Mouse (Mus musculus) v-Abl transformed pro-B cells (cell line): ENCODE results near the gene Herc2.

Experiments used
- in situ Hi-C, 2 experiments: fragments of 400-800 bp; cut with MboI; formaldehyde crosslinking; loops; one replicate each; pipeline ENCODE4 v1.15.1; 2025; ENCODE audit not compliant: unreplicated experiment in 2 of 2

Gene Herc2

DNA sequence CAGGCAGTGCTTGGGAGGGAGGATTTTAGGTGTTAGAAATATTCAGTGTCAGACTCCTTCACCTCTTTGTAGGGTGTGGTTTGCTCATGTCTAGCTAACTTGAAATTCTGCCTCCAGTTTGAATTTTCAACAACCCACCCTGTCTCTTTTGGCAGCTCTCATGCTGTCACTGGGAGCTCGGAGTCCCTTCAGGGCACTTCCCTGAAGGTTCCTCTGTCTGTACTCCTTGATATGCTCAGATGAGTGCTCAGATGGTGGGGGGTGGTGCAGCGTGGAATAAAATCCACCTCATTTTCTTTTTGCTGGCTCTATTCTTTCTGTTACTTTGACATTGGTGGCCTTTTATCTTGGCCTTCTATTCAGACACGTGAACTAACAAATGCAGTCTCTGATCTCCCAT is 127.4 kb downstream of the Herc2 start:
- in situ Hi-C loops: no loop called here

DNA sequence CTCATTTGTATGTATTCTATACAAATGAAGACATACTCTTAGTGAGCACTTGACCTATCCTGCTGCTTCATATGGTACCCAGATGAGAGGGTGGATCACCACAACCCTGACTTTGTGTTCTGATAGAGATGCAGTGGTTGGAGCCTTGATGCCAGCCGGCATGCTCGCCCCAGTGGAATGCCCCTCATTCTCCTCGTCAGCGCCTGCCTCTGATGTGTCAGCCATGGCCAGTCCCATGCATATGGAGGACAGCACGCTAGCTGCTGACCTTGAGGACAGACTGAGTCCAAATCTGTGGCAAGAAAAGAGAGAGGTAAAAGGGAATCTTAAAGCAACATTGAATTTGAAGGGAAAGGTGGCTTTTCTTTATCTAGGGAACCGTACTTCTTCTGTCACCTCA is 141.0 kb downstream of the Herc2 start:
- in situ Hi-C loops: no loop called here

DNA sequence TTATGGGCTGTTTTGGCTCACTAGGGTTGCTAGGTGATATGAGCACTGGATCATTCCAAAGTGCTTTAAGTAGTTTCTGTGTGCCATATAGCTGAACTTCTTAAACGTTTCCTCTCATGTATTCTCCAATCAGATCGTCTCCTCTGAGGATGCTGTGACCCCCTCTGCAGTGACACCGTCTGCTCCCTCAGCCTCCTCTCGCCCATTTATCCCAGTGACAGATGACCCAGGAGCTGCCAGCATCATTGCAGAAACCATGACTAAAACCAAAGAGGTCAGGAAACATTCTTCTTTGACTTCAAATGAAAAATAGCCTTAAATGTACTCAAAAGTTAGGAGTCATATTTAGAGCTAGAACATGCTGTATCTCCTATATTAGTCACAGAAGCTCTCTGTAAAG is 141.7 kb downstream of the Herc2 start:
- in situ Hi-C loops: no loop called here

DNA sequence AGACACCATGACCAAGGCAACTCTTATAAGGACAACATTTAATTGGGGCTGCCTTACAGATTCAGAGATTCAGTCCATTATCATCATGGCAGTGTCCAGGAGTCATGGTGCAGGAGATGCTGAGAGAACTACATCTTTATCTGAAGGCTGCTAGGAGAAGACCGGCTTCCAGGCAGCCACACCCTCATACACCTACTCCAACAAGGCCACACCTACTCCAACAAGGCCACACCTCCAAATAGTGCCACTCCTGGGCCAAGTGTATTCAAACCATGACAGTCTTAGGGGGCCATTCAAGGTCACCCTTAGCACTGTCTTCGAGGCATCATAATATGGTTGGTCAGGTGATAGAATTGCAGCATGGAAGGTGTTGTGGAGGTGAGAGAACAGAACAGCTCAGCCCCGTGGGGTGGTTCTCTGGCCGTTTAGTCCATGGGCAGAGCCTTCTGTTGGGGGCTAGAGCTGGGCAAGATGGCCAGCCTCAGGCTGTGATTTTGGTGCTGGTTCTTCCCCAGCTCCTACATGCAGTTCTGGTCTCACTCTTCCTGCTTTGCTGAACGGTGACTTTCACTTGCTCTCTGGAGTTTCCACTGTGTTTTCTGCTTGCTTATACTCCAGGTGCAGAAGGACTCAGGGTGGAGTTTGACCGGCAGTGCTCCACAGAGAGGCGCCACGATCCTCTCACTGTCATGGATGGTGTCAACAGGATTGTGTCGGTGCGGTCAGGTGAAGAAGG is 151.7 kb downstream of the Herc2 start:
- in situ Hi-C loops: loop anchor here in 1 of 2 experiments (10.0 kb wide), 1 partner anchor 387 kb away; no protein-coding TSS in a partner anchor

DNA sequence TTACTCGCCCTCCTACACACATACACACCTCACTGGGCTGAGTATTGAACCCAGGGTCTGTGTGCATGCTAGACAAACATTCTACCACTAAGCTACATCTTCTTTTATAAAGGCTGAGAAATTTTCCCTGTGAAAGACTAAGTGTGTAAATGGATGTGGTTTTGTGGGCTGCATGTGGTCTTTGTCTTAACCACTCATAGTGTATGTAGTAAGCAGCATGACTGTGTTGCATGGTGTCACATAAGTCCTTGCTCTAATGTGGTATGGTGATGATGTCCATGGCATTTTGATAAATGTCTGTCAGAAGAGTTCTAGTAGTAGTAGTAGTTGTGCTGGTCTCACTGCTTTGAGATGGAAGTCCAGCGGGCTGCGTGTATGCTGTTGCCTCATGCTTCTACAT is 152.8 kb downstream of the Herc2 start:
- in situ Hi-C loops: loop anchor here in 1 of 2 experiments (10.0 kb wide), 1 partner anchor 388 kb away; no protein-coding TSS in a partner anchor

DNA sequence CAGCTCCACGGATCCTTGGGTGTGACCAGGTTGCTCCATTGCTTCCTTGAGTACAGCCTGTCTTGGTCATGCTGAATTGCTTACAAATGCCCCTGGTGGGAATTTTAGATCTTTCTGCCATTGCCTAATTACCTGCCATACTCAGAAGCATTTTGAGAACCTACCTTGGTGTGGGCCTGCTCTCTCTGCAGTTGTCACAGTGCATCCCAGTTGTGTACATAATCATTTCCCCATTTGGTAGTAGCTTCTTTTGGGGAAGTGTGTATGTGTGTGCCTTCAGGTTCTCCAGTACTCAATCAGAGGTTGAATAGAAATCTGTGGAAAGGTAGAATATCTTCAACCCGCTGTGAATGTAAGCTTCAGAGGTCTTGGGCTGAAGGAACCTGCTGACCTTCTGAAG is 153.3 kb downstream of the Herc2 start:
- in situ Hi-C loops: loop anchor here in 1 of 2 experiments (10.0 kb wide), 1 partner anchor 388 kb away; no protein-coding TSS in a partner anchor

DNA sequence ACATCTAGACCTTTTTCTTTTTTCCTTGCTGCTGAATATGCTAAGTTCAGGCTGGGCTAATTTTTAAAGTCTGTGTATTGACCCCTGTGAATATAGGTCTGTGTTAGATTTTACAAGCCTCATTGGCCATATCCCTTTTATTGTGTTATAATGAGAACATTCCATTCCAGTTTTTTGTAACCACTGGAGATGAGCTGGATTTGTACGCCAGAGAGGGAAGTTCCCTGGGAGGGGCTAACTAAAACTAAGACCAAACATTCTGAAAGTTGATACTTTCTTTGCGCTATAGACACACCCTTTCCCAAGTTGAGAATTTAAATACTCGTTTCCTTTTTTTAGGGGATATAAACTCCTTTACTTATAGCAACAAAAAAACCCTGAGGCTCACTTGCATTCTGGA is 154.9 kb downstream of the Herc2 start:
- in situ Hi-C loops: loop anchor here in 1 of 2 experiments (10.0 kb wide), 1 partner anchor 390 kb away; no protein-coding TSS in a partner anchor

DNA sequence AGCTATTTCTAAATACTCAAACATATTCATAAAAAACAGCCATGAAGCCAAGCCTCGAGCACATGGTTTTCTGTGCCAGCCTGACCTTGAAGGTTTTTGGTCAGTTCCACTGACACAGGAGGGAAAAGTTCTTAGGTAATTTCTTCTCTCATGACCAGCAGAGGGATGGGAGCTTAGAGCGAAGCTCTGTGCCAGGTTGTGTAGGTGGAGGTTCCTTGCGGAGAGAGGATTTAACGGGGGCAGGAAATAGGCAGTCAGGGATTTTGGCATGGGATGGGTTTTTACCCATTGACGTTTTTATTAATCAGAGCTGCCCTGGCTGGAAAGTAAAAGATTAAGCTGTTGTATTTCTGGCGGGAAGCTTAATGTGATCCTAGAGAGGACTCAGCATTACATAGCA is 170.8 kb downstream of the Herc2 start:
- in situ Hi-C loops: no loop called here

DNA sequence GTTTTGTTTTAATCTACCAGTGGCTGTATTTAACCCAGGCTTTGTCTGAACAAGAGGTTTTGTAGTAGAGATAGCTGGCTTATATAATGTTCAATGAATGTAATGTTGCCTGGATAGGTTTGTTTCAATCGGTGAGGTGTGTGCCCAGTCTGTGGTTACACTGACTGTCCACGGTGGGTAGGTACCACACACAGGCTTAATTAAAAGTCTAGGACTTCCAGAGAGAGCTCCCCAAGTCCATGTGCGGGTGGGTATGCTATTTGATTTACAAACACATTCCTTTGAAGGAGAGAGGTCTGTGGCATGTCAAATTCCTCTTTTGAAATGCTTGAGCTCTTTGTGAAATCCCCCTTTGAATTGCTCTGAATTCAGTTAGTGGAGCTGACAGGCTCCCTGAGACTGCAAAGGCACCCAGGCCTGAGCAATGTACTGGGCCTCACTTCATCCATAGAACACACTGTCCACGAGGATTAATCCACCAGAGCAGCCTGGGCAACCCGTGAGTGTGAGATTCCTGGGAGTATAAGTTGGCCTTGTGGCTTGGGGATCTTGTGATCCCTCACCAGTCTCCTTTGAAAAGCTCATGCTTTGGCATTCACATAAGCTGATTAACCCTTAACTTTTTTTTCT is 185.9 kb downstream of the Herc2 start:
- in situ Hi-C loops: no loop called here

DNA sequence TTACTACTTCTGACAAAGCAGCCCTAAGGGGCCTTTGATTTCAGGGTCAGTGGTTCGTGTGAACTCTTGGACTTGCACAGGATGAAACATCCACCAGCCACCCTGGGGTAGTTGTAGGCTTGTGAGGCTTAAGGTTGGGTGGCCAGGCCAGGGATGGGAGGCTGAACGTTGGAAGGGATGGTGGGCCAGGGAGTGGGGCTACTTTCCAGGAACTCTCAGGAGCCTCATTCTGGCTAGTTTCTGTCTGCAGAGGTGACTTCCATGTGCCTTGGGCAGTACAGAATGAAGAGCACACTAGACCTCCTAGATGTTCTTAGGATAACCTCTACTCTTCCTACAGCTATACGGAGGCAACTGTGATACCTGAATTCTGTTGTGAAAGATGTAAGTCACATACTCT is 186.6 kb downstream of the Herc2 start:
- in situ Hi-C loops: no loop called here

DNA sequence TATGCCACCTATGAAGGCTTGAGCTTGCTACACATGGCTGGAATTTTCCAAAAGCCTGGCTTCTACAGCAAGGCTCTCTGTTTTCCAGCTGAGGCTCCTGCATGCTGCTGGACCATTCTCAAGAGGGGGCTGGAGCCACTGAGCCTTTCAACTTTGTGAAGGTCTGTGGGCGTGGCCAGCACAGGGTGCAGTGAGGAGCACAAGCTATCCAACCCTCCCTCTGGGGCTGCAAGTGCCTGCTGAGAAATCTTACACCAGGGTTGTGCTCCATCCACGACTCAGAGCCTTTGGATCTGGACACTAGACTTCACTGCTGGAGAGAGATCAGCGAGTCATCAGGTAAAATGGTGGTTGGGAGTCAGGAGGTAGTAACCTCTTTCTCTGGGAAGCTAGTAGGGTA is 189.5 kb downstream of the Herc2 start, which contains the start of gene Oca2:
TSS of gene Oca2 (plus strand) at position 218 of the 400 bp plus-strand sequence.
- in situ Hi-C loops: no loop called here

DNA sequence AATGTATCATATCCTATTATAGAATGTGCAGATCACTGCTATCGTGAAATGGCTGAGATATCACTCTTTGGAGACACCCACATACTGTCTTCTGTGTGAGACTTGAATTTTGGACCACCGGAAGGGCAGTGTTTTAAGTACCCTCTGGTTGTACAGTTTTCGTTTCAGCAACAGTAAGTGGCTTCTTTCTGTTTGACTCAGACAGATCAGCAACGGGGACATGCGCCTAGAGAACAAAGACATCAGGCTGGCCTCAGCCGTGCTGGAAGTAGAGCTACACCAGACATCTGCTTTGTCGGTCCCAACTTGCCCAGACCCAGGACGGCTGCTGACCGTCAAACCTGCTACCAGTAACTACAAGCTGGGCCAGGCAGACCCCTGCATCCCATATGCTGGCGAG is 204.6 kb downstream of the Herc2 start:
- in situ Hi-C loops: no loop called here

DNA sequence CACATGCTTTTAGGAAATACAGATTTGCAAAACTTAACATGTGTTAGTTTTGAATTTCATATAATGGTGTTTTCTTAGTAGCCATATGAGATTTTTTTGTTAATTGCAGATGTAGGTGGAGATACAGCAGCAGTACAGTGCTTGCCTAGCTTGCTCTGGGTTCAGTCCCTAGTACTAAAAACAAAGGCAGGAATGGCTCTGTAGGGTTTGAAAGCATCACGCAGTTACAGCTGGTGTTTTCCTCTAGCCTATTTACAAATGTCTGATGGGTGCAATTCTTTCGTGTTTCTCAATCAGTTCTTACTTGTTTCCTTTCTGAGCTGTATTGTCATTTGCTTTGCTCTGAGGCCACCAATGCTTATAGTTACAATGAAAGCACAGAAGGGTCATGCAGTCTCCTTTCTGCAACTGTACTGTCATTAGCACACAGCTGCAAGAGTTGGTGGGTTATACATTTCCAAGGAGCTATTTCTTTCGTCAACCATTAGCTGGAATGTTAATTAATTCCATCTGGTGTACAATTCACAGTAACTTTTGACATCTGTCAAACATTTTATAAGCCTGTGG is 208.0 kb downstream of the Herc2 start:
- in situ Hi-C loops: no loop called here

DNA sequence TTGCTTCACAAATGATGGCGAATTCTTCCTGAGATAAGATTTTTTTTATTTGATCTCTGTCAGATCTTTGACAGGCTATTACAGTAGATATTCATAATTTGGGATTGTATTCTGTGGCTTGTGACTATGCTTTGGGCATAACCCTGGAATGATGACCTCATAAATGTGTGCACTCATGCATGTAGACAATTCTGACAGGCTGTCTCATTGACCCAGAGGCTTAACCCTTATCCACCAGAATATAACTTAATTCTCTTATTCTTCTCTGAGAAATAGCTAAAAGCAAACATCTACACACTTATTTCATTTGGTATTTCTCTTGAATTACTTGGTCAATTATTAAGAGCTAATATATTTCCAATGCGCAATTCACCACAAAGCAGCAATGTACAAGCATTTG is 227.5 kb downstream of the Herc2 start:
- in situ Hi-C loops: no loop called here
